Mouse (Mus musculus) hindbrain, embryonic 16.5 days (tissue): ENCODE results near the gene Aco2. TPM values are rescaled to one million over a fixed set of nuclear protein-coding genes. Genes with fewer than 3 reads are reported as not detected.

ENCODE experiments used
- ATAC-seq: fragments of 200-750 bp; cut with Nextera tagmentation; 2 replicates; pipeline ENCODE4 v1.8.0; 2017; ENCODE audit warnings: moderate TSS enrichment, moderate library complexity
- H3K27ac ChIP-seq: fragments of 300-500 bp; sonication (generic); 2 replicates; pipeline ENCODE4 v1.5.1; 2014; ENCODE audit warnings: low read depth, mild to moderate bottlenecking, control low read depth, low read length, moderate library complexity
- H3K27me3 ChIP-seq: fragments of 300-500 bp; sonication (generic); replicated peaks from 2 replicates; pipeline ENCODE4 v1.6.1; 2014; ENCODE audit warnings: low read length; ENCODE audit not compliant: control insufficient read depth, insufficient read depth
- H3K36me3 ChIP-seq: fragments of 300-500 bp; sonication (generic); 2 replicates; pipeline ENCODE4 v1.6.1; 2014; ENCODE audit warnings: mild to moderate bottlenecking, low read length, moderate library complexity, mixed read lengths; ENCODE audit not compliant: control insufficient read depth, insufficient read depth
- H3K4me1 ChIP-seq: fragments of 300-500 bp; sonication (generic); 2 replicates; pipeline ENCODE4 v1.6.1; 2014; ENCODE audit warnings: low read depth, low read length; ENCODE audit not compliant: control insufficient read depth, insufficient read depth
- H3K4me2 ChIP-seq: fragments of 300-500 bp; sonication (generic); 2 replicates; pipeline ENCODE4 v1.6.1; 2014; ENCODE audit warnings: mild to moderate bottlenecking, low read length, control low read depth, moderate library complexity
- H3K4me3 ChIP-seq: fragments of 300-500 bp; sonication (generic); 2 replicates; pipeline ENCODE4 v1.5.1; 2014; ENCODE audit warnings: mild to moderate bottlenecking, low read length, control low read depth, moderate library complexity
- H3K9ac ChIP-seq: fragments of 300-500 bp; sonication (generic); 2 replicates; pipeline ENCODE4 v1.6.1; 2014; ENCODE audit warnings: low read depth, mild to moderate bottlenecking, control low read depth, low read length, moderate library complexity
- H3K9me3 ChIP-seq: fragments of 300-500 bp; sonication (generic); 2 replicates; pipeline ENCODE4 v1.6.1; 2014; ENCODE audit warnings: mild to moderate bottlenecking, low read length, moderate library complexity; ENCODE audit not compliant: control insufficient read depth
- WGBS: fragments of 180-500 bp; shearing (Covaris S2); extraction: QIAGEN DNeasy Blood & Tissue Kit; methylation state at CpG from one replicate; pipeline ENCODE4 v1.1.7; 2014; 5-methylcytosine and 5-hydroxymethylcytosine counted together
- polyA plus RNA-seq: library from polyadenylated mRNA; unstranded; fragments of >200 nt; fragmentation: Nextera tagmentation; extraction: Ambion mirVana; gene quantifications from 2 replicates; pipeline ENCODE4 v1.2.1, GENCODE M21; 2015

Aco2 gene
- polyA plus RNA-seq, result 333 and 346 TPM in 2 replicates

DNA sequence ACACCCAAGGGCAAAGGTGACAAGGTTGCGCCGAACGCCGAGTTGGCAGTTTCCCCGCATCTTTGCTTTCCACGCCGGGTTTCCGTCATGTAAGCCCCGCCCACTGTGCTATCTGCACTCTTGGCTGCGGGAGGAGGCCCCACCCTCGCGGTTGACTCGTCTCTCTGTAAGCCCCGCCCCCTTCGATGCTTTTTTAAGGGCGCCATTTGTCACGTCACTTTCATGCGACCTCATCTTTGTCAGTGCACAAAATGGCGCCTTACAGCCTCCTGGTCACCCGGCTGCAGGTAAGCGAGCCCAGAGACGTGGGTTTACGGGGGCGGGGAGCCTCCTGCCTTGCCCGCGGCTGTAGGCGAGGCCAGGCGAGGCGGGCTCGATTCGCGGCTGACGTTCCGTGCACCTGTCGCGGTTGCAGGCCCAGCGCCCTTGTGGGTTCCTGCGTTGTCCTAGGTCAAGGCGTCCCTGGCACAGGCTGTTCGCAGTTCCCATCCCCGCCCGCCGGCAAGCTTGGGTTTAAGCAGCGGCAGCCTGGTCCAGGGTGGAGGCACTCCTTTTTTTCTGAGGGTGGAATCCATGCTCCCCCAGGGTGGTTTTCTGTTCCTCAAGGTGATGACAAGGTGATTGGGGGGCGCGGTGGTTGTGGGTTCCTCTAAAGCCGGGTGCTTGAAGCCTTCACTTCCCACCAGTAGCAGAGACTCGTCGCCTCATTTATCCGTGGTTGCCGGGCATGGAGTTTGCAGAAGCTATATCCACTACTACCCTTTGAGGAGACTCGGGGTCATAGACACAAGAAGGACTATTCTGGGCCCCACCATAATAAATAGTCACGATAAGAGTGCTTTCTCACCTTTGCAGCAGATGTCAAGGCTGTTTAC, at the start of gene Aco2:
TSS of gene Aco2 (plus strand) at position 48 of the 875 bp plus-strand sequence.
- H3K36me3 ChIP-seq, result peaks cover 23% of the 10 kb centered on the region
- H3K9me3 ChIP-seq, result no peaks in the 10 kb centered on the region
- peak within 1 kb of the TSS; percentile 99 for H3K27ac ChIP-seq
- H3K27me3 ChIP-seq, result no peaks in the 10 kb centered on the region
- peaks cover 18% of the 10 kb centered on the region for H3K4me1 ChIP-seq
- peak; percentile 79 for ATAC-seq
- 1% methylated on average over 52 of the region's 53 CpGs for WGBS
- peak within 1 kb of the TSS; percentile 92 for H3K4me2 ChIP-seq
- peak within 1 kb of the TSS; percentile 91 for H3K9ac ChIP-seq
- peak within 1 kb of the TSS; percentile 91 for H3K4me3 ChIP-seq

DNA sequence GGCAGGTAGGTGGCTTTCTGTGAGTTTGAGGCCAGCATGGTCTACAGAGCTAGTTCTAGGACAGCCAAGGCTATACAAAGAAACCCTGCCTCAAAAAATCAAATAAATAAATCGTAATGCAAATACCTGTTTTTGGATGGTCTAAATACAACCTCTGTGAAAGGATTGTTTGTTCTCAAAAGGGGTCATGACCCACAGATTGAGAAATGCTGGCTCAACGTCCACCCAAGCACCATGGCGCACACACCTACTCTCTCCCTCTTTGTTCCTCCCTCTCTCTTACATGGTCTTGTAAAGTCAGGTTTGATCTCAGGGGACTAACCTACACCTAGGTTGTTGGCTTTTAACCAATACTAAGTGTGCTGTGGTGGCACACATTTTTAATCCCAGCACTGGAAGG, 49.5 kb upstream of the Aco2 start:
- H3K27ac ChIP-seq, result no peak overlapping the region
- no peaks in the 10 kb centered on the region for H3K4me1 ChIP-seq
- no peaks in the 10 kb centered on the region for H3K9me3 ChIP-seq
- H3K36me3 ChIP-seq, result peaks cover 55% of the 10 kb centered on the region
- no peaks in the 10 kb centered on the region for H3K27me3 ChIP-seq
- ATAC-seq, result no peak
- H3K9ac ChIP-seq, result no peak overlapping the region
- WGBS, result 88% methylated on average over 3 of the region's 3 CpGs
- no peak overlapping the region for H3K4me3 ChIP-seq
- no peak overlapping the region for H3K4me2 ChIP-seq

DNA sequence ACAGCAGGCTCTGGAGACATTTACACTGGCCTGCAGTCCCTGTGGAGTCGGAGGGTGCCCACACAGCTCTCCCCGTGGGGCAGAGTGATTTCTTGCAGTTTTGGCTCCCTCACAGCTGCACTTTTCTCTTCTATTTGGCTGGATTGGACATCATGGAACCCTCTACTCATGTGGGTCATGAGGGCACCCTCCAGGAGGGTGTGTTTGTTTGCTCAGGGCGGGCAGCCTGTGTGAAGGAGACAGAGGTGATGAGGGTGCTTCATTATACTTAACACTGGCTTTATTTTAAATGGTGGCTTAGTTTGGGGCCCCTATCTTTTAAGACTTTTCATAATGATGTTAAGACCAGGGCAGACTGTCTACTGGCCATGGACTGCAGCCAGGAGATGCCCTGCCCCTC, 47.3 kb upstream of the Aco2 start:
- peaks cover 52% of the 10 kb centered on the region for H3K36me3 ChIP-seq
- no peaks in the 10 kb centered on the region for H3K27me3 ChIP-seq
- 86% methylated on average over 3 of the region's 3 CpGs for WGBS
- H3K4me3 ChIP-seq, result no peak overlapping the region
- no peak overlapping the region for H3K9ac ChIP-seq
- H3K4me2 ChIP-seq, result no peak overlapping the region
- H3K9me3 ChIP-seq, result no peaks in the 10 kb centered on the region
- no peak overlapping the region for H3K27ac ChIP-seq
- H3K4me1 ChIP-seq, result no peaks in the 10 kb centered on the region
- no peak for ATAC-seq

DNA sequence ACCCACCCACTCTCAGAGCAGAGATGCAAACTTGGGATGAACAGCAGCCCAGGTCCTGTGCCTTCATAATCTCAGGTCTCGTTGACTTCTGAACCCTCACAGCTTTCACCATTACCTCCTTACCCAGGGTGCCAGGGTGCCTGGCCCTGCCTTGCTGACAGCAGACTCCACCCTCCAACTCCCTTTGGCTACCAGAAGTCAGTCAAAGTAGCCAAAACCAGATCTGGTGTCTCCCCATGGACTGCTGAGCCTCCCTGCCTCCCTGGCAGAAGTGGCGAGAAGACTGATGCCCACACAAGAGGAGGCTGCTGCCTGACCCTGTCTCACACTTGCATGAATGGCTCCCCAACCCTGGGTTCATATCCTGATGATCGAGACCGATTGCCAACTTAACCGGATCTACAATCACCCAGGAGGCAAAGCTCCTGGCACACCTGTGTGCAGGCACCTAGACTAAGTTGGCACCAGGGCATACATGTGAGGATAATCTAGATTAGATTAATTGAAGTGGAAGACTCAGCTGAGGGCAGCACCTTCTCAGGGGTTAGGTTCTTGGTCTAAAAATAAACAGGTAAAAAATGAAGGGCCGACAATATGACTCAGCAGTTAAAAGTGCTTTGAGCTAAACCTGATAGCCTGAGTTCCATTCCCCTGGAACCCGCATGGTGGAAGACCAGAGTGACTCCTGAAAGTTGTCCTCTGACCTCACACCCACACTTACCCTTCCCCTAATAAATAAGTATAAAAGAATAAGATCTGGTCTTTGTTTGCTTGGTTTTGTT, 43.5 kb upstream of the Aco2 start:
- Histone ChIP-seq H3K4me3 (no peak overlapping the region), H3K36me3 (peaks cover 23% of the 10 kb centered on the region), H3K4me1 (peaks cover 3% of the 10 kb centered on the region; the same call in 1 of the 2 replicates), H3K9me3 (no peaks in the 10 kb centered on the region), H3K9ac (no peak overlapping the region), H3K27me3 (no peaks in the 10 kb centered on the region), H3K4me2 (no peak overlapping the region), H3K27ac (no peak overlapping the region)
- WGBS, result 89% methylated on average over 7 of the region's 7 CpGs
- no peak for ATAC-seq

DNA sequence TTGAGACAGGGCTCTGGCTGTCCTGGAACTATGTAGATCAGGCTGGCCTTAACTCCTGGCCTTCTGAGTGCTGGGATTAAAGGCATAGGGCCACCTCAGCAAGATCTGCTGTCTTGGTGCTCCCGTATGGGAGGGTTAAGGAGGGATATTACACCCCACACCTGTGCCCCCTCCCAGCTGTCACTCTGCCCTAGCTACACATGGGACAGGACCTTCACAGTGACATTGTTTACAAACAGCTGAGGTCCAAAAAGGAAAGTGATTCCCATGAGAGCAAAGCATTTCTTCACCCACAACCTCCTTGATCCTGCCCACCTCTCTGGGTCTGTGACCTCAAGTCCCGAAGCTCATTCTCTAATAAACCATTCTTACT, 42.9 kb upstream of the Aco2 start:
- Histone ChIP-seq H3K36me3 (peaks cover 18% of the 10 kb centered on the region), H3K4me2 (no peak overlapping the region), H3K27me3 (no peaks in the 10 kb centered on the region), H3K27ac (no peak overlapping the region), H3K9me3 (no peaks in the 10 kb centered on the region), H3K9ac (no peak overlapping the region), H3K4me1 (peaks cover 3% of the 10 kb centered on the region; the same call in 1 of the 2 replicates), H3K4me3 (no peak overlapping the region)
- WGBS, result 68% methylated on average over 2 of the region's 2 CpGs
- no peak for ATAC-seq

DNA sequence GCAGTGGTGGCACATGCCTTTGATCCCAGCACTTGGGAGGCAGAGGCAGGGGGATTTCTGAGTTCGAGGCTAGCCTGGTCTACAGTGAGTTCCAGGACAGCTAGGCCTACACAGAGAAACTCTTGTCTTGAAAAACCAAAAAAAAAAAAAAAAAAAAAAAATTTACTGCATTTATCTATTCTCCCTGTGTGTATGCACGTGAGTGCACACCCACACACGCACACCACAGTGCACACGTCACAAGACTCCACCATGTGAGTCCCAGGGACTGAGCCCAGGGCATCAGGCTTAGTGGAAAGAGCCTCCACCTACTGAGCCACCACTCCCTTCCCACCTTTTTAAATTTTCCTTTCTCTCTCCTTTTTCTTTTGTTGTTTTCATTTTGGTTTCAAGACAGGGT, 41.6 kb upstream of the Aco2 start:
- Histone ChIP-seq H3K4me1 (peaks cover 3% of the 10 kb centered on the region), H3K27me3 (no peaks in the 10 kb centered on the region), H3K27ac (no peak overlapping the region), H3K9me3 (no peaks in the 10 kb centered on the region), H3K36me3 (peaks cover 11% of the 10 kb centered on the region), H3K4me2 (no peak overlapping the region), H3K9ac (no peak overlapping the region), H3K4me3 (no peak overlapping the region)
- ATAC-seq, result no peak
- WGBS, result 92% methylated on average over 4 of the region's 4 CpGs

DNA sequence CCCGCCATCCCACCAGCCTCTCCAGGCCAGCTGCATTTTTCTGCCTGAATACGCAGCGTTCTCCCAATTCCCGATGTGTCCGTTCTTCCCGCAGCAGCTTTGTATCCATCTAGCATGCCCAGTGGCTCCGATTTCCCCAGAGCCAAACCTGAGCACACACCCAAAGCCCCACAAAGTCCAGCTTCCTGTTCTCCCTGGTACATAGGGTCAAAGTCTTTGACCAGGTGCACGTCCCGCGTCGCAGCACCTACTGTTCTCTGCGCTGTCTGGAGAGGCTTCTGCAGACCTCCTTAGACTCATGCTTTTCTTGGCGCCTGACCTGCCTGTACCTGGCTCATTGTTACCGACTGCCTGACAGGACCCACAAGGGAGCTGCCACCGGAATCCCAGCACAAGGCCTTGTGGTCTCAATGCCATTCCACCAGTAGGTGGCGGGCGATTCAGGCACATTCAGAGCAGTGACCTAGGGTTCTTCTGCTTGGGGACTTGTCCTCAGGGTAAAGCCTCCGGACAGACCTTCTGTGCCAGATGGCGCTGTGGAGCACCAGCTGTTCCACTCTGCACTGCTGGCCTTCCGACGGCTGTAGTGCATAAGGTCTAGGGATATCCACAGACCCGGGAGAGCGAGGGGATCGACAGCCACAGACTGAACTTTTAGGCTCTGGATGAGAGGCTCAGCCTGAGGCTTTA, 40.8 kb upstream of the Aco2 start:
- Histone ChIP-seq H3K4me1 (peaks cover 8% of the 10 kb centered on the region), H3K36me3 (peaks cover 3% of the 10 kb centered on the region; the same call in 1 of the 2 replicates), H3K4me2 (no peak overlapping the region; the same call in 1 of the 2 replicates), H3K27me3 (no peaks in the 10 kb centered on the region), H3K9me3 (no peaks in the 10 kb centered on the region), H3K4me3 (no peak overlapping the region), H3K9ac (peak overlapping the region; percentile 11), H3K27ac (no peak overlapping the region; the same call in 1 of the 2 replicates)
- 14% methylated on average over 24 of the region's 24 CpGs for WGBS
- ATAC-seq, result peak; percentile 94

DNA sequence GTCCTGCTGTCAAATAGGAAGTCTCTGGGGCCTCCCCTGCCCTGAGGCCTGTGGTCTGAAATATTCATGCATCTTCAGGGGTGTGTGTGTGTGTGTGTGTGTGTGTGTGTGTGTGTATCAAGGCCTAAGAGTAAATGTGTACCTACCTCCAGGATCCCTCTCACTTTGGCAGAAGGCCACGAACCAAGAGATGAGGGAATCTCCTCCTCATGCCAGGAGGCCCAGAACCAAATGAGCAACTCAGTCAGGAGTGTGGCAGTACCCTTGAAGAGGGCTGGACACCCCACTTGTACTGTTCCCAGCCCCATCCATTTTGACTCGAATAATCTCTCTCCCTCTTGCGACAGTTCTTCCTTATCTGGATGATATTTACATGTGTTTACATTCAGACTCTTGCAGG, 39.9 kb upstream of the Aco2 start:
- no peak overlapping the region for H3K4me3 ChIP-seq
- H3K9me3 ChIP-seq, result no peaks in the 10 kb centered on the region
- 0 out of 2 replicates have a peak, but pooled peaks cover 2% of the 10 kb centered on the region for H3K36me3 ChIP-seq
- 91% methylated on average over 3 of the region's 3 CpGs for WGBS
- H3K27ac ChIP-seq, result no peak overlapping the region
- no peak overlapping the region for H3K9ac ChIP-seq
- no peak overlapping the region for H3K4me2 ChIP-seq
- peaks cover 12% of the 10 kb centered on the region for H3K4me1 ChIP-seq
- no peak for ATAC-seq
- peaks cover 2% of the 10 kb centered on the region; the same call in 1 of the 2 replicates for H3K27me3 ChIP-seq
